12 mouse cellular contexts compared by ENCODE assay signal in the genomic region with DNA sequence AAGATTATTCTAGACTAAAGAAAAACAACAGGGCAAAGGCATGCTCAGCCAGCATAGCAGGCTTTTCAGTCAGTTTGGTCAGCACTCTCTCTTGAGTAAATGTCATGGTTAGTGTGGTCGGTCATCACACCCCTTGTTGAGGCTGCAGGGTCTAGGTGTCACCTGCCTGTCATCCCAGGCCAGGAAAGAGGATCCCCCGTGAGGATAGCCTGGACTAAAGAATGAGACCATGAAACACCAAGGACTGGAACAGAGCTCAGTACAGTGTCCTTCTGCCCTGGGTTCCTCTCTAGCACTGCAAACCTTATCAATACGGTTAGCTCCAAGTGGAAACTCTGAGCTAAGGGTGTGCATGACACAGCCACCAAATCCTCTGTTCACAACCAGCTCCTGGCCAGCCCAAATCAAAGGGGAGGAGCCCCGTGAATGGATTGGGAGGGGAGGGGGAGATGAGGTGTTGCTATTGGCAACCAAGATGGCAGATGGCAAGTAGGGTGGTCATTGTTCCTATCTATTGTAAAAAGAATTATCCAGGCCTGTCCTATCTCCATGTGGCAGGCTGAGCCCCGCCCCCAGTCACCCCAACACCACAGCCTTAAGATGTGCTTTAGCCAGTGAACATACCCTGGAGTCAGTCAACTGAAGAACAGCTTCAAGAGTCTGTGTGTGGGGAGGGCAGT.
DNase-seq lines count a peak whose midpoint lies in the region; ATAC-seq lines count a peak whose summit lies in the region.
"Had no signal": no experiment of that assay in that cellular context is flagged by ENCODE, and none has a peak within 500 bp of the region (broad histone marks: within the 10 kb centered on the region; RNA-seq: fewer than 3 reads in every experiment).

No protein-coding gene starts in this region.

- no peaks in the 10 kb centered on the region for H3K36me3 ChIP-seq in liver, embryonic 12.5 days
- H3K36me3 ChIP-seq in liver, embryonic 11.5 days (ENCODE audit: control insufficient read depth, insufficient read depth, low read length): no peaks in the 10 kb centered on the region
- H3K36me3 ChIP-seq in embryonic facial prominence, embryonic 11.5 days (replicated peaks; ENCODE audit: control insufficient read depth, insufficient read depth, low read depth, low read length): no peaks in the 10 kb centered on the region
- no peaks in the 10 kb centered on the region for H3K36me3 ChIP-seq in hindbrain, embryonic 13.5 days
- no peaks in the 10 kb centered on the region for H3K36me3 ChIP-seq in neural tube, embryonic 11.5 days (ENCODE audit: control insufficient read depth, insufficient read depth, low read length)
- H3K36me3 ChIP-seq: intestine, embryonic 15.5 days had no signal

- peaks cover 24% of the 10 kb centered on the region for H3K27me3 ChIP-seq in liver, embryonic 12.5 days (replicated peaks)
- H3K27me3 ChIP-seq in liver, embryonic 11.5 days (replicated peaks; ENCODE audit: control insufficient read depth, insufficient read depth, low read length): peaks cover 5% of the 10 kb centered on the region
- H3K27me3 ChIP-seq in embryonic facial prominence, embryonic 11.5 days (ENCODE audit: control insufficient read depth, insufficient read depth, low read length): no peaks in the 10 kb centered on the region
- H3K27me3 ChIP-seq in hindbrain, embryonic 13.5 days: no peaks in the 10 kb centered on the region
- no peaks in the 10 kb centered on the region for H3K27me3 ChIP-seq in neural tube, embryonic 11.5 days (ENCODE audit: control insufficient read depth, insufficient read depth, low read length)
- H3K27me3 ChIP-seq: intestine, embryonic 15.5 days had no signal

- H3K4me2 ChIP-seq in liver, embryonic 12.5 days: no peak overlapping the region
- no peak overlapping the region for H3K4me2 ChIP-seq in liver, embryonic 11.5 days
- H3K4me2 ChIP-seq in embryonic facial prominence, embryonic 11.5 days (ENCODE audit: low read depth, low read length): no peak overlapping the region
- H3K4me2 ChIP-seq in hindbrain, embryonic 13.5 days: no peak overlapping the region
- H3K4me2 ChIP-seq in neural tube, embryonic 11.5 days (ENCODE audit: low read depth): no peak overlapping the region
- H3K4me2 ChIP-seq: intestine, embryonic 15.5 days had no signal

- no peak for DNase-seq in liver, embryonic 11.5 days (ENCODE audit: low spot score)
- no peak for DNase-seq in embryonic facial prominence, embryonic 11.5 days (ENCODE audit: low spot score)
- DNase-seq in neural tube, embryonic 11.5 days (ENCODE audit: low spot score): peak; percentile 64
- DNase-seq in testis, postnatal 14 days (ENCODE audit: low spot score): no peak
- no peak for DNase-seq in layer of hippocampus, adult 9-10 months (ENCODE audit: low spot score)
- DNase-seq in thymus, postnatal 10 days (ENCODE audit: low spot score in 2 of 2): no peak
- DNase-seq: cerebellum, adult 9-10 months; layer of hippocampus, postnatal 36 days had no signal

- H3K9ac ChIP-seq in liver, embryonic 12.5 days: no peak overlapping the region
- H3K9ac ChIP-seq in liver, embryonic 11.5 days (ENCODE audit: low read depth, low read length): no peak overlapping the region
- H3K9ac ChIP-seq in embryonic facial prominence, embryonic 11.5 days (replicated peaks; ENCODE audit: low read length): no peak overlapping the region
- H3K9ac ChIP-seq in hindbrain, embryonic 13.5 days: no peak overlapping the region
- no peak overlapping the region for H3K9ac ChIP-seq in neural tube, embryonic 11.5 days (ENCODE audit: low read length)
- H3K9ac ChIP-seq: intestine, embryonic 15.5 days had no signal

- peaks cover 16% of the 10 kb centered on the region; the same call in 1 of the 2 replicates for H3K4me1 ChIP-seq in liver, embryonic 12.5 days
- H3K4me1 ChIP-seq in liver, embryonic 11.5 days (replicated peaks; ENCODE audit: control insufficient read depth, insufficient read depth, low read length): peaks cover 21% of the 10 kb centered on the region
- peaks cover 7% of the 10 kb centered on the region for H3K4me1 ChIP-seq in embryonic facial prominence, embryonic 11.5 days (ENCODE audit: control insufficient read depth, insufficient read depth, low read length)
- H3K4me1 ChIP-seq in hindbrain, embryonic 13.5 days (replicated peaks): peaks cover 50% of the 10 kb centered on the region
- peaks cover 18% of the 10 kb centered on the region for H3K4me1 ChIP-seq in neural tube, embryonic 11.5 days (ENCODE audit: control insufficient read depth, insufficient read depth, low read length)

- no peak overlapping the region for H3K27ac ChIP-seq in liver, embryonic 12.5 days
- no peak overlapping the region for H3K27ac ChIP-seq in liver, embryonic 11.5 days (ENCODE audit: low read depth, low read length)
- no peak overlapping the region for H3K27ac ChIP-seq in embryonic facial prominence, embryonic 11.5 days (replicated peaks; ENCODE audit: low read depth, low read length)
- H3K27ac ChIP-seq in hindbrain, embryonic 13.5 days: peak overlapping the region; percentile 69
- peak overlapping the region; percentile 58 for H3K27ac ChIP-seq in neural tube, embryonic 11.5 days (ENCODE audit: low read depth, low read length)
- H3K27ac ChIP-seq: intestine, embryonic 15.5 days had no signal

- ATAC-seq in liver, embryonic 12.5 days: 0 out of 2 replicates have a peak, but pooled peaks have one; percentile 27
- no peak; the same call in 1 of the 2 replicates for ATAC-seq in liver, embryonic 11.5 days (replicated peaks; ENCODE audit: low FRiP score)
- 0 out of 2 replicates have a peak, but pooled peaks have one; percentile 40 for ATAC-seq in embryonic facial prominence, embryonic 11.5 days (replicated peaks; ENCODE audit: insufficient number of reproducible peaks, low FRiP score, low TSS enrichment, low read depth)
- ATAC-seq in hindbrain, embryonic 13.5 days (ENCODE audit: low FRiP score): no peak
- peak; percentile 55; the same call in 1 of the 2 replicates for ATAC-seq in neural tube, embryonic 11.5 days (ENCODE audit: insufficient read depth, low FRiP score, low TSS enrichment)
- ATAC-seq: intestine, embryonic 15.5 days had no signal

- WGBS in liver, embryonic 12.5 days (ENCODE audit: insufficient replicate concordance): 53% methylated on average over 5 of the region's 5 CpGs
- 66% methylated on average over 5 of the region's 5 CpGs for WGBS in liver, embryonic 11.5 days
- WGBS in embryonic facial prominence, embryonic 11.5 days: 53% methylated on average over 5 of the region's 5 CpGs
- 22% methylated on average over 5 of the region's 5 CpGs for WGBS in hindbrain, embryonic 13.5 days
- WGBS in neural tube, embryonic 11.5 days: 54% methylated on average over 5 of the region's 5 CpGs

- peaks cover 10% of the 10 kb centered on the region; the same call in 1 of the 2 replicates for H3K9me3 ChIP-seq in liver, embryonic 12.5 days (replicated peaks)
- peaks cover 5% of the 10 kb centered on the region for H3K9me3 ChIP-seq in liver, embryonic 11.5 days (ENCODE audit: control insufficient read depth, low read length)
- no peaks in the 10 kb centered on the region for H3K9me3 ChIP-seq in embryonic facial prominence, embryonic 11.5 days (replicated peaks; ENCODE audit: control insufficient read depth, low read length)
- H3K9me3 ChIP-seq in hindbrain, embryonic 13.5 days: peaks cover 7% of the 10 kb centered on the region; the same call in 1 of the 2 replicates
- H3K9me3 ChIP-seq in neural tube, embryonic 11.5 days (ENCODE audit: control insufficient read depth, low read length): 0 out of 2 replicates have a peak, but pooled peaks cover 5% of the 10 kb centered on the region
- H3K9me3 ChIP-seq: intestine, embryonic 15.5 days had no signal

- no peak overlapping the region for H3K4me3 ChIP-seq in liver, embryonic 12.5 days
- H3K4me3 ChIP-seq in liver, embryonic 11.5 days (ENCODE audit: low read depth, low read length): no peak overlapping the region
- no peak overlapping the region for H3K4me3 ChIP-seq in embryonic facial prominence, embryonic 11.5 days (ENCODE audit: low read depth, low read length)
- no peak overlapping the region for H3K4me3 ChIP-seq in hindbrain, embryonic 13.5 days
- no peak overlapping the region for H3K4me3 ChIP-seq in neural tube, embryonic 11.5 days (ENCODE audit: low read depth, low read length)
- H3K4me3 ChIP-seq: intestine, embryonic 15.5 days; megakaryocyte, embryonic 14.5 days had no signal

Comparison
In these comparisons a context has a peak if more than half of its experiments do, and no peak if none do; other contexts are left out.
1. ATAC-seq: peak in liver, embryonic 12.5 days (single experiment), embryonic facial prominence, embryonic 11.5 days (single experiment) and neural tube, embryonic 11.5 days (single experiment); none in liver, embryonic 11.5 days (single experiment) and hindbrain, embryonic 13.5 days (single experiment).
2. H3K27ac ChIP-seq: peak in hindbrain, embryonic 13.5 days (single experiment) and neural tube, embryonic 11.5 days (single experiment); none in liver, embryonic 12.5 days (single experiment), liver, embryonic 11.5 days (single experiment) and embryonic facial prominence, embryonic 11.5 days (single experiment).